Mouse (Mus musculus) c-Kit-positive CD71-positive TER-119-negative erythroid progenitor cells, embryonic 14.5 days (primary cell): ENCODE results near the gene Cyba.

Experiments used
- DNase-seq: peaks from one replicate; pipeline ENCODE4 v3.0.0-alpha.2; 2013; ENCODE audit warnings: low read depth

The Cyba gene

DNA sequence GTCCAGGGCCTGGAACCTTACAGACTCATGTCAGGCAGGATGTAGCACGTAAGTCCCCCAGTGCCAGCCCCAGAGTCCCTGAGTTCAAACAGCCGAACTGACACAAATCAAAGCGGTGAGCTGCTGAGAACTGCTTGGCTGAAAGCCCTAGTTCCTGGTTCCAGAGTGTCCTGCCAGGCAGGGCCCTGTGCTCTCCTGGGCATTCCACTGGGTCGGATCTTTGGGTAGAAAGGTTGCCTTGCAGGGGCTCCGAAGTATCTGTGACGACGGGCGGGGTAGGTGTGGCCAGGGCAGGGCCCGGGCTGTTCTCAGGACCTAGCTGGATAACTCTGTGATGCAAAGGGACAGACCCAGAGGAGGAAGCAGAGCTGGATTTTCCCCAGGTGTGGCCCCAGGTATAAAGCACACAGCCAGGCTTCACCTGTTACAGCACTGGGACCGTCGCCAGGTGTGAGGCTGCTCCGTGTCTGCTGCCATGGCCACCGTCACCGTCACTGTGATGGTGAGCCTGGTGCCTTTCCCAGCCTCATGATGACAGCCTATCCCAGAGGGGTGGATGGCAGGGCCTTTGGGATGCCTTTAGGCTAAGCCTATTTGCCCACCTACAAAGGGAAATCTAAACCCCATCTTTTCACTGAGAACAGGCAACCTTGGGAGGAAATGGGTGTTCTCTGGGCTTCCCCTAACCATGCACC is 11.2 kb downstream of the Cyba start, which contains the start of gene Il17c:
Gene Il17c, plus strand, starts transcription at position 645 of the 695 bp plus-strand sequence.
- no peak for DNase-seq

DNA sequence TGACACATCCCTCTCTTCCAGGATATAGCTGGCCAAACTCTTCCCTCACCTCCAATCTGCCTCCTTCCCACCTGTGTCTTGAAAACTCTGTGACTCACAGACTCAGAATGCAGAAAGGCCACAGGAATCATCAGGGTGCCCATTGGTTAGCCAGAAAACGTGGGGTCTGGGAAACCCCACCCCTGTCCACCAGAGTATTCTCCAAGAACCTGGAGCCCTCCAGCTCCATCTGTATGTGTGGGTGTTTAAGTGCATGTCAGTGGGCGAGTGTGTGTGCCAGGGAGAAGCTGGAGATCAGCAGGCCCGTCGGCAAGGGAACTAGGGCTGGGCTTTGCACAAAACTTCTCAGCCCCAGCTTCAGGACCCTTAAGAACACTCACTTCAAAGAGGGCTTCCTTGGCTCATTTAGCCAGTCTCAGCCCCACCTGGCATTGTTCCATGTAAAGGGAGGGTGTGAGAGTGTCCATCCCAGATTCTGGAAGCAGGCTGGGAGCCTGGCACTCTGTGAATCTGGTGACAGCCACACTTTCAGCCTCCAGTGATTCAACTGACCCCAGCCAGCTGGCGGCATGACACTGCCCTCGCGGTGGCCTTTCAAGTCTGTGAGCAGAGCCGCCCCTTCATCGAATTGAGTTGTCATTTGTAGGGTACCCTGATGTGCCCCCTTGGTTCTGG is 12.7 kb downstream of the Cyba start:
- no peak for DNase-seq

DNA sequence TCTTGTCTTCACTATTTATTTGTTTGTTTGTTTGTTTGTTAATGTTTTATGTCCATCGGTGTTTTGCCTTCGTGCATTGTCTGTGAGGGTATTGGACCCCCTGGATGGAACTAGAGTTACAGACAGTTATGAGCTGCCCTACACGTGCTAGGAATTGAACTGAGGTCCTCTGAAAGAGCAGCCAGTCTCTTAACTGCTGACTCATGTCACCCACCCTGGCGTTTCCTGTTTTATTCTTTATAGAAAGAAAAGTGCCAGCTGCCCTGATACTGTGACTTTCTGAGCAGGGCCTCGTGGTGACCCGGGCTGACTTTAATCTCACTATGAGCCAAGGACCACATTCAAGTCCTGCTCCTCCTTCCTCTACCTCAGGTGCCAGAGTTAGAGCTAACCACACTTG is 17.2 kb downstream of the Cyba start:
- DNase-seq = no peak

DNA sequence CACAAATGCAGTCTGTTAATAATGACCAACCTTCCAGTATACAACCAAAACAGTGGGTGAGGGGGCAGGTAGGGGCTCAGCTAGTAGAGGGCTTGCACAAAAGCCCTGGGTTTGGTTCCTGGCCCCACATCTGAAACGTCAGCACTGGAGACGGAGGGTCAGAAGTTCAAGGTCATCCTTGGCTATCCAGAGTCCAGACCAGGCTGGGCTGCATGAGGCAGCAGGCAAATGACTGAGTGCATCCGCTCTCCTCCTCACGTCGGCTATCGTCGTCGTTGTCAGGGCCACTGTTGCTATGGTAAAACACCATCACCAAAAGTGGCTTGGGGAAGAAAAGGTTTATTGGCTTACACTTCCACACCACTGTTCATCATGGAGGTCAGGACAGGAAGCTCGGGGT is 18.4 kb downstream of the Cyba start:
- no peak for DNase-seq

DNA sequence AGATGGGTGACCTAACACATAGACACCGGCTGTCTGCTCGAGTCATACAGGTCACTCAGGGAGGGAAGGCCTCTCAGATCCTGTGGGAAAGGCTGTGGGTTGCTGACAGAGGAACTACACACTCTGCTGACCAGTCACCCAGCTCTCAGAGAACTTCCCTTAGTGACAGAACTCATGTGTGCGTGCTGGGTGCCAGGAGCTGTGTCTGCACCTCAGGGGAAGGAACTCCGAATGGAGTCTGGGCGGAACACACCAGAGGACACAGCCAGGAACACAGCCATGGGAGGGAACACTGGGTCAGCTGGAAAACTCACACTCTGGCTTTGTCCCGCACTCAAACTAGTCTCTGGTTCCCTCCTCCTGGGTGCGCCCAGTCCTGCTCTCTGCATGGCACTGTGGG is 25.1 kb downstream of the Cyba start:
- no peak for DNase-seq

DNA sequence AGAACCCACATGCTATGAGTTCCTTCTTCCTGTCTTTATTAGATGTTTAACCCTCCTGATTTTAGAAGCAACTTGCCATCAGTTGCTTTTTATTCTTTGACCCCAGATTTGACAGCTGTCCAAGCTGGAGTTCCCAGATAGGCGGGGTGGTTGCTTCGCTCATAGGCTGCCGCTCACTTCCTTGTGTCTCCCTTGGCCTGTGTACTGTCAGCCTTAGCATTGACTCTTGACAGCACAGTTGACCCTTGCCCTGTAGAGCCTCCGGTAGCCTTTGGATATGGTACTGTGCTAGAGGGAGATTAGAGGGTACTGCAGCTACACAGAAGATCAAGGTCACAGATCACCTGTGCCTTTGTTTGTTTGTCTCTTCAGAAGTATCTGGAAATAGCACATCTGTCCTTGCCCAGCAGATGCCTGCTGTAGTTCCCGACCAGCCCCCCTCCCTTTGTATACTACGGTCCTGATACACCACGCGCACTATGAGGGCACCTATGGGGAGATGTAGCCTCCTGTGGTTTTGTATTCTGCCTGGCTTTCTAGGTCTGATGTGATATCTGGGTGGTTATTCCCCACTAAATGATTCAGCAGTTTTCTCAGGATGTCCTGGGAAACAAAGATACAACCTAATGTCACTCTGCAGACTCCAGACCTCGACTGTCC is 27.5 kb downstream of the Cyba start:
- no peak for DNase-seq

DNA sequence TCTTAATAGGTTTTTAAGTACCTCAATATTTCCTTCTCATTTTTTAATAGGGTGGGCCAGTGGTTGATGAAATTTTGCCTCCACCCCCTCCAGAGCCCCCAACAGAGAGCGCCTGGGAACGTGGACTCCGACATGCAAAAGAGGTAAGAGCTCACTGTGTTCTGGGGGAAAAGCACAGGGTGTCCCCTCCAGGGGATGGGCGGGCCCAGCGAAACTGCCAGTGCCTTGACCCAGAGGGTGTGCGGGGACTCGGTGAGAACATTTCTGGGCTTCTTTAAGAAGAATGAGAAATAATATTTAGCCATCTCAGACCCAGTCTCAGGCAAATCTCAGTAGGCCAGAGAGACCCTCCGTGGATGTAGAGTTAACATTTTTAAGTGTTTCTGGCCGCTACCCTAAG is 34.5 kb downstream of the Cyba start:
- DNase-seq = no peak

DNA sequence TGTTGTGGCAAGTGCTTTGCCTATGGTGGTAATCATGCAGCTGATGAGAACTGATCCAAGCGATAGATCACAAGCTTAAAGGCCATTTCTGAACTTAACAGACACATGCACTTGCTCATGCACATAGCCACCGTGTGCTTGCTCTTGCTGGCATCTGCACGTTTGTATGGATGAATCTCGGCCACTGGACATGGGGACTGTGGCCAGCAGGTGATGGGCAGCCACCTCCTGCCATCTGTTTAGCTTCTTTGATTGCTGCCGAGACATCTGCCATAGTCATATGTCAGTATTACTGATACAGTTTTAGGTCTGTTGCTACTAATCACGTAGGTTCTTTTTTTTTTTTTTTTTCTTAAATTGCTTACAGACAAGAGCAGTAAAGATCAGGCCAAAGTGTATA is 37.4 kb downstream of the Cyba start:
- DNase-seq = no peak

DNA sequence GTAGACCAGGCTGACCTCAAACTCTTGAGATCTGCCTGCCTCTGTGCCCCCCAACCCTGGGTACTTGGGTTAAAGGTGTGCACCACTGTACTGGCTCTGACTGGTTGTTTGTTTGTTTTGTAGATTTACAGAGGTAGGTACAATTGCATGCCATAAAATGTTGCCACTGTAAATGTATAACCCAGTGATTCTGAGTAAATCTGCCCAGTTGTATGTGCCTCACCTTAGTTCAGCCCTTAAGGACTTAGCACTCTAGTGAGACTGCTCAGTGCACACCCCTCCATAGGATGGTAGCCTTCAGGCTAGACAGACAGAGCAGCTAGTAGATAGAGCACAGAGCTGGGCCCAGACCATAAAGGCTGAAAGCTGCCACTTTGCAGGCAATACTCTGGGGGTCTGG is 39.0 kb downstream of the Cyba start:
- no peak for DNase-seq

DNA sequence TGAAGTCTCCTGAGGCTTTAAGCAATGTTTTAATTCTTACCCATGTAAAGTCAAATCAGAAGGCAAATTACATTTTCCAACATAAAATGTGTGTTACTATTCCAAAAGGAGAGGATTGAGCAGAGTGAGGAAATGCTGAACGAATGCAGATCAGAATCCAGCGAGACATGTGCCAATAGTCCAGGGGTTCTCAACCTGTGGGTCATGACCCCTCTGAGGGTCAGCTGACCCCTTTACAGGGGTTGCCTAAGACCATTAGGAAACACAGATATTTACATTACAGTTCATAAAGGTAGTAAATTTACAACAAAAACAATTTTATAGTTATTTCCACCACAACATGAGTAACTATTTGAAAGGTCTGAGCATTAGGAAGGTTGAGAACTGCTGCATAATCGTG is 42.0 kb downstream of the Cyba start:
- DNase-seq = no peak

DNA sequence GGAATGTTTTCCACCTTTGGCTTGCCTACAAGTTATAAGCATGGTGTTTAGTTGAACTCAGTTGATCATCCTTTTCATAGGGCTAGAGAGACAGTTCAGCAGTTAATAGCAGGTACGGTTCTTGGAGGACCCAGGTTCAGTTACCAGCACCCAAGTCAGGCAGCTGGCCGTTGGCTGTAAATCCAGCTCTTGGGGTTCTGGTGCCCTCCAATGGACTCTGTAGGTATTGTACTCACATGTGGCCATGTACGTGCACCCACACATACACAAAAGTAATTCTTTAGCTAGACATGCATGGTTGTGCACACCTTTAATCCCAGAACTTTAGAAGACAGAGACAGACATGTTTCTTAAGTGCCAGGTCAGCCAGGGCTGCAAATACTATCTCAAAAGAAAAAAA is 43.4 kb downstream of the Cyba start:
- DNase-seq = no peak

DNA sequence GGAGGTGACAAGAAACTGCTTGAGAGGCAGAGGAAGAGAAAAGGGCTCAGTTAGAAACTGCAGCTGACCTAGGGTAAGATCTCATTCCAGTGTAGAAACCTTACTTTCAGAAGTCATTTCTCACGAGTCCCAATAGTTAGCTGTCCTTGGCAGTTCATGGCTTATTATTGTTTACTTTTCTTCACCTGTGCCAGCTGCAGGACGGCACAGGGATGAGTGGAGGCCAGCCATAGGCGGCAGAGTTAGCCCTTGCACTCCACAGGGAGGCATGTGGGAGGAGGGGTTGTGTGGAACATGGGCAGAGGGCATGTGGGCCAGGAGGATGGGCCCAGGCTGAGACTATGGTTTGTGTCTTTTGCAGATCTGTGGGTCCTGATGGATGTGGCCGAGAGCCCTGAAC is 49.7 kb downstream of the Cyba start:
- DNase-seq = no peak

DNA sequence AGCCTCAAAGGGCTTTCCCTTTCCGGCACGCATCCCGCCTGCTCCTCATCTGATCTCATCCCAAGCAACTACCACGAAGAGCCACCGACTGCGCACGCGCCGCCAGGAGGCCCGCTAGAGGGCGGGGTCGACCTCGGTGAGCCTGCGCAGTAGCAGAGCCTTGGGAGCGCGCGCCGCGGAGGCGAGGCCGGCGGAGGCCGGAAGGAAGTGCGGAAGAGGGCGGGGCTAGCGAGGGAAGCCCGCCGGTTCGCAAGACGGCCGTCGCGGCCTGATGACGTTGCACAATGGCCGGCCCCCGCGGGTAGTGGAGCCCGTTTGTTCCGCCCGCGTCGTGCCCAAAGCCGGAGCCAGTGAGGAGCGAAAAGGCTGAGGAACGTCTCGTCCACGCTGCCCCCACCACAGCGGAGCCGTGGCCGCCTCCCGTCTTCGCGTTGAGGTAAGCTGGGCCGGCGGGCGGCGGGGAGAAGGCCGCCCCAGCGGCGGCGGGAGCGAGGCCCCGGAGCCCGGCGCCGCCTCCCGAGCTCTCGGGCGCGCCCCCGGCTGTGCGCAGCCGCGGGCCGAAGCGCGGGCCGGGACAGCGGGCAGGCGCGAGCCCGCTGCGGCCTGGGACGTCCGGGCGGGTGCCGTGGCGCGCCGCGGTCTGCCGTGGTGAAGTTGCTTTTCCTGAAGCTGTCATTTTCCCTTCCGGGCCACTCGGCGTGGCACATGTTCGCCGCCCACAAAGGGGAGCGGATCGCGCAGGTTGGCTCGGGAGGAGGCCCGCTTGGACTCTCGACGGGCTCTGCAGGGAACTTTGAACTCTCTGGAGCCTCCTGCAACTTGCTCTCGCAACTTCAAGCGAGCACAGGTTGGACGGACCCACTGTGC is 56.1 kb downstream of the Cyba start, which contains the start of gene Zc3h18:
Gene Zc3h18, plus strand, starts transcription at position 245 of the 867 bp plus-strand sequence.
- DNase-seq = peak; percentile 97

DNA sequence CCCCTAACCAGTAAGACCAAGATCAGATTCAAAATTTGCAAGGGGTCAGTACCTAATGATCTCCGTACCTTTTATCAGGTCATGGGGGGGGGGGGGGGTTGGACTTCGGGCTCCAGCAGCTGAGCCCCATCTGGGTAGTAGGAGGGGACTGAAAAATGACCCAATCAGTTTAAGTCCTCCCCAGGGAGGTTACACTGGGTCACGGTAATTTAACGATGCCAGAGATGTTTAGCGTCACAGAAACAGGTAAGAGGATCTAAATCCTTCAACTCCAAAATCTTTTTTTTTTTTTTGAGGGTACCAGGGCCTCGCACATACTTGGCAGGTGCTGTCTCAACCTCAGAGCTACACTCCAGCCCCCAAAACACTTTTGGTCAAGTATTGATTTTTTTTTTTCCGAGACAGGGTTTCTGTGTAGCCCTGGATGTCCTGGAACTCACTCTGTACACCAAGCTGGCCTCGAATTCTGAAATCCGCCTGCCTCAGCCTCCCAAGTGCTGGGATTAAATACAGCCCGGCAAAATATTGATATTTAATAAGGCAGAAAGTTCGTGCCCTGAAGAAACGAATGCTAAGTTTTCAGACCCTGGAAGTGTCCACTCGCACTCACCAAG is 56.9 kb downstream of the Cyba start:
- no peak for DNase-seq

DNA sequence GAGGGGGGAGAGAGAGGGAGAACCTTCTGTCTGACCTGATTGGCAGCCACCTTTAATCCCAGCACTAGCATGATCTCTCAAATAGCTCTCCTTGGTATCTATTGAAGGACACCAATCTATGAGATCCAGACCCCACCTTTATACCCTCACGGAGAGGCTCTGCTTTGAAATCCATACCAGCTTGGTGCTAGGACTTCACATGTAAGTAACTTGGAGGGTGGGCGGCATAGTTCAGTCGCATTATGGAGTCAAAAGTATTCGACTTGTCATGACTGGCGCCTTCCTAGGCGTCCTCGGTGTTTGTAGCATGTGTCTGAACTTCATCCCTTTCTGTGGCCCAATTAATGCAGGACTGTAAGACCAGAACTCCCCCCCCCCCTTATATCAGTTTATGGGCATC is 57.4 kb downstream of the Cyba start:
- no peak for DNase-seq
